Mouse (Mus musculus) CD4-positive helper T cell, adult 2 months (primary cell): ENCODE data around the gene Pate1.

Experiments
- DNase-seq: peaks from one replicate; pipeline ENCODE4 v3.0.0-alpha.2; 2012; ENCODE audit warnings: low read depth, missing footprints, low spot score

Pate1 gene

GRCm38 (mm10) chr9:35687013-35687412 lies at the start of gene Pate1:
Gene Pate1, minus strand, starts transcription at chr9:35687390.
- no peak for DNase-seq

- DNase-seq, result no peak
These were observed 20.1 kb upstream of the Pate1 start for GRCm38 (mm10) chr9:35707265-35707664.

GRCm38 (mm10) chr9:35691924-35692323 lies 4.7 kb upstream of the Pate1 start:
- no peak for DNase-seq

- no peak for DNase-seq
These were observed 13.6 kb downstream of the Pate1 start for GRCm38 (mm10) chr9:35673557-35673956.

GRCm38 (mm10) chr9:35648102-35648501 lies 39.1 kb downstream of the Pate1 start, which contains the start of gene Pate3:
Gene Pate3, minus strand, starts transcription at chr9:35648202.
- no peak for DNase-seq
